Mouse (Mus musculus) ES-E14 (cell line): ENCODE data around the gene Cdkn2c. TPM values are rescaled to one million over a fixed set of nuclear protein-coding genes. Genes with fewer than 3 reads are reported as not detected.

ENCODE experiments used
- DNase-seq: peaks from one replicate; pipeline ENCODE4 v3.0.0-alpha.2; 2013; ENCODE audit warnings: low read depth, low spot score
- H3K27ac ChIP-seq: 2 replicates; pipeline ENCODE4 v1.5.1; 2012; ENCODE audit warnings: low read depth, mild to moderate bottlenecking, low read length, moderate library complexity, mixed read lengths; ENCODE audit not compliant: poor library complexity, insufficient read depth, severe bottlenecking
- H3K36me3 ChIP-seq: 2 replicates; pipeline ENCODE4 v1.6.1; 2012; ENCODE audit warnings: mild to moderate bottlenecking, low read length, moderate library complexity, mixed read lengths; ENCODE audit not compliant: control insufficient read depth, poor library complexity, insufficient read depth, severe bottlenecking
- H3K4me1 ChIP-seq, 2 experiments: fragments of 150-350 bp in 1 of 2; sonication (generic) in 1 of 2; 2 replicates each; pipeline ENCODE4 v1.6.1; 2012; ENCODE audit warnings: low read length in 2 of 2, mild to moderate bottlenecking in 1 of 2, mixed read lengths in 1 of 2; ENCODE audit not compliant: control insufficient read depth in 2 of 2, insufficient read depth in 2 of 2, poor library complexity in 1 of 2
- H3K4me3 ChIP-seq, 2 experiments: fragments of 150-350 bp in 1 of 2; sonication (generic) in 1 of 2; 2 replicates each; pipeline ENCODE4 v1.5.1; 2012; ENCODE audit warnings: low read length in 2 of 2, low read depth in 1 of 2, mild to moderate bottlenecking in 1 of 2, mixed read lengths in 1 of 2; ENCODE audit not compliant: insufficient read depth in 1 of 2, poor library complexity in 1 of 2, severe bottlenecking in 1 of 2
- H3K9ac ChIP-seq: 2 replicates; pipeline ENCODE4 v1.6.1; 2012; ENCODE audit warnings: low read depth, mild to moderate bottlenecking, low read length, mixed read lengths; ENCODE audit not compliant: poor library complexity, insufficient read depth, severe bottlenecking
- H3K9me3 ChIP-seq: fragments of 150-350 bp; sonication (generic); 2 replicates; pipeline ENCODE4 v1.6.1; 2012; ENCODE audit warnings: low read depth, mild to moderate bottlenecking, low read length; ENCODE audit not compliant: control insufficient read depth, insufficient read depth
- CHD2 ChIP-seq: IDR thresholded peaks from 2 replicates; pipeline ENCODE4 v1.6.1; 2014; ENCODE audit warnings: mild to moderate bottlenecking, low read depth, low read length, inconsistent platforms
- HCFC1 ChIP-seq: IDR thresholded peaks from 2 replicates; pipeline ENCODE4 v1.6.1; 2012; ENCODE audit warnings: low read length, inconsistent platforms, borderline replicate concordance; ENCODE audit not compliant: insufficient read depth
- MAFK ChIP-seq: IDR thresholded peaks from 2 replicates; pipeline ENCODE4 v1.6.1; 2014; ENCODE audit warnings: mild to moderate bottlenecking, low read depth, low read length, inconsistent platforms; ENCODE audit not compliant: insufficient read depth
- ZC3H11A ChIP-seq: IDR thresholded peaks from 2 replicates; pipeline ENCODE4 v1.6.1; 2012; ENCODE audit warnings: low read depth, mild to moderate bottlenecking, inconsistent platforms, low read length, borderline replicate concordance
- ZNF384 ChIP-seq: IDR thresholded peaks from 2 replicates; pipeline ENCODE4 v1.6.1; 2012; ENCODE audit warnings: low read depth, low read length, inconsistent platforms
- in situ Hi-C, 2 experiments: fragments of 600-800 bp; cut with MboI; formaldehyde crosslinking; loops; one replicate each; pipeline ENCODE4 v1.15.1; 2025; ENCODE audit warnings: low sequenced_read_pairs in 2 of 2, inconsistent platforms in 1 of 2; ENCODE audit not compliant: unreplicated experiment in 2 of 2
- total RNA-seq: library from RNA; depleted of rRNA; stranded (reverse); fragments of 300-350 nt; gene quantifications from 2 replicates; pipeline ENCODE4 v1.2.3, GENCODE M21; 2012; rRNA removed

The Cdkn2c gene
- total RNA-seq, 1 experiment, result 1.3 TPM

DNA sequence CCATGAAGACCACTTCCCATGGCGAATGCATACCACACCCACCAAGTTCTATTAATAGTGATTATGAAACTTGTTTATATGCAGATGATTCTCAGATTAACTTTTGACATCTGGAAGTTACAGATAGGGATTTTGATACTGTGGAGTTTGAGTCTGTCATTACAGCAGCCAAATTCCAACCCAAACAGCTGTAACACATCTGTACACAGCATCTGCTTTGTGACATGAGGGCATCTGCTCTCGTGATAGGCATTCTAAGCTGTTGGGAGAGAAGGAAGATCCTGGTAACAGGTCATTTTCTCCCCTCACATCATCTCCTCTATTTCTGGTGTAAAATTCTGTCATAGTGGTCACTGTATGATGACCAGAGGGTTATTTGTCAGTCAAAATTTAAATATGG is 36.8 kb downstream of the Cdkn2c start:
- no peaks in the 10 kb centered on the region for H3K4me1 ChIP-seq
- in situ Hi-C loops, result loop anchor here in 1 of 2 experiments (10.0 kb wide), 1 partner anchor 135 kb away; no protein-coding TSS in a partner anchor

DNA sequence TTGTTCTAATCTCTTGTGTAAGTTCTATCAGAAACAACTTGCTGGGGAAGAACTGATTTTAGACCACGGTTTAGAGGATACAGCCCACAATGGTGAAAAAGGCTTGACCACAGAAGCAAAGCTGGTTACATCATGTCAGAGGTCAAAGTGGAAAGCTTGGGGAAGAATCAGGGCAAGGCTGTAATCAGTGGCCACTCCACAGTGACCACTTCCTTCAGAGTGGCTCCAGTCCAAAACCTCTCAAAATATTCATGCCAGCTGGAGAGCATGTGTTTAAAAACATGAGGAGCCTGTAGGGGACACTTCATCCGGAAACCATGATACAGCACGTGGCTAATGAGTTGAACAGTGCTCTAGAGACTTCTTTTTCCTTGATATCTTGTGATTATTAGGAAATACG is 54.4 kb downstream of the Cdkn2c start:
- Histone ChIP-seq H3K36me3 (no peaks in the 10 kb centered on the region), H3K4me3 (no peak overlapping the region), H3K4me1 (no peaks in the 10 kb centered on the region), H3K9me3 (no peaks in the 10 kb centered on the region), H3K9ac (no peak overlapping the region), H3K27ac (no peak overlapping the region)
- TF ChIP-seq ZC3H11A, result no peak
- no peak for TF ChIP-seq CHD2
- no peak for TF ChIP-seq ZNF384
- TF ChIP-seq MAFK, result no peak
- no peak for TF ChIP-seq HCFC1
- in situ Hi-C loops, result no loop called here
- DNase-seq, result no peak

More for the DNA sequence above, 36.8 kb downstream of the Cdkn2c start:
- Histone ChIP-seq H3K9me3 (no peaks in the 10 kb centered on the region), H3K4me3 (no peak overlapping the region), H3K9ac (no peak overlapping the region), H3K27ac (no peak overlapping the region), H3K36me3 (no peaks in the 10 kb centered on the region)
- DNase-seq, result no peak
- TF ChIP-seq CHD2, result no peak
- no peak for TF ChIP-seq HCFC1
- TF ChIP-seq ZNF384, result no peak
- TF ChIP-seq ZC3H11A, result no peak
- no peak for TF ChIP-seq MAFK

Other genes with a start within 250 kb of the Cdkn2c start
- 7.7 and 19.3 TPM in 2 replicates for gene Rnf11, start 182.5 kb downstream of the Cdkn2c start, total RNA-seq
- gene 4930522H14Rik, start 135.9 kb downstream of the Cdkn2c start, total RNA-seq, result not detected in 2 replicates
- 45.3 and 52.3 TPM in 2 replicates for gene Faf1, start 9.4 kb upstream of the Cdkn2c start, total RNA-seq